Mouse (Mus musculus): ENCODE measurements around the gene Pibf1. TPM values are rescaled to one million over a fixed set of nuclear protein-coding genes. Genes with fewer than 3 reads are reported as not detected.

The Pibf1 gene
- total and polyA plus RNA-seq, 3 experiments = 8.4 to 11.0 TPM; not detected in 1

DNA sequence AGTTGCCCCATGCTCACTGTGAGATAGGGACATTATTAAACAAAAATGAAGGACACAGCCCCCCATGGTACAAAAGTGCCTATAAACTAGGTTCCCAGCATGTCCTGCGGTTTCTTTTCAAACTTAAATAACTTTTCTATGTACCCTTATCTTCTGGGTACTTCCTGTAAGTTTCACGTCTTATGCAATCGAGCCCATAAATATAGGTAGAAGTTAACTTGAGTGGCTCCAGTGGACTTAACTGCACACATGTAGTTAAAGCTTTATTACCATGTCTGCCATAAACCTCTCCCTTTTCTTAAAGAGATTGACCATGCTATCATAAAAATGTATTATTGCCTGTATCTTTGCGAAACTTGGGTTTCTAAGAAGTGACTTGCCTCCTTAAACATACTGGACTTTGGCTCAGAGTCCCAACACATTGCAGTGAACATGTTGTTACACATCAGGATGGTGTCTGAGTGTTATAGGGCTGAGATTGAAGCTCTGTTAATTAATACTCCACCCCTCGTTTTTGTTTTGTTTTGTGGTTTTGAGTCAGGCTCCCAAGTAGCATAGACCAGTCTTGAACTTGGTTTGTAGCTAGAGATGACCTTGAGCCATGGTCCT, 181.7 kb downstream of the Pibf1 start:
- DNase-seq (ENCODE audit: low read depth, low spot score) = no peak
- Histone ChIP-seq H3K9ac (ENCODE audit: control insufficient read depth, low read depth, low read length, poor library complexity, severe bottlenecking) (no peak overlapping the region), H3K27ac (ENCODE audit: control insufficient read depth, low read depth, low read length) (no peak overlapping the region), H3K4me1 (ENCODE audit: control insufficient read depth in 1 of 2, insufficient read depth in 2 of 2, low read length in 2 of 2) (peaks cover 3 to 19% of the 10 kb centered on the region in 2 experiments; a peak in 3 of 4 replicates), H3K79me2 (ENCODE audit: control insufficient read depth, insufficient read depth, low read length, poor library complexity) (no peaks in the 10 kb centered on the region), H3K27me3 (ENCODE audit: control insufficient read depth in 1 of 2, insufficient read depth in 2 of 2, low read length in 2 of 2) (no peaks in the 10 kb centered on the region), H3K9me3 (replicated peaks; ENCODE audit: insufficient read depth, low read length) (no peaks in the 10 kb centered on the region), H3K4me3 (ENCODE audit: control insufficient read depth in 1 of 2, insufficient read depth in 1 of 2, low read depth in 2 of 2, low read length in 2 of 2) (no peak overlapping the region), H3K36me3 (ENCODE audit: control insufficient read depth in 1 of 2, insufficient read depth in 2 of 2, low read length in 2 of 2) (peaks cover 0 to 8% of the 10 kb centered on the region in 2 experiments; a peak in 2 of 4 replicates)
- TF ChIP-seq MYC (IDR thresholded peaks at IDR 0.05; ENCODE audit: low read depth, low read length) = no peak

DNA sequence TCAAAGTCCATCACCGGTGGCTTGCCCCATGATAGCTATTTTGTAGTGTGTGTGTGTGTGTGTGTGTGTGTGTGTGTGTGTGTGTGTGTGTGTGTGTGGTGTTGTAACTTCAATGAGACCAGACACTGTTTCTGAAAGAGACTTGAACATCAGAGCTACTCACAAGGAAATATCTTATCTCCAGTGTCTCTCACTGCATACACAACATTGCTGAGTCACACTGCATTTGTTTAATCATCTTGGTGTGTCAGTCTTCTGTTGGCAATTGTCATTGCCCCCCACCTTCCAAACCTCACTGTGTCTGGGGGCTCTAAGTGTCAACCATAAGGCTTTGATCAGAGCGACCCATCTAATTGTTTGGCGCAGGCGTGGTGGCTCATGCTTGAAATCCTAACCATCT, 186.3 kb downstream of the Pibf1 start:
- Histone ChIP-seq H3K27me3 (ENCODE audit: control insufficient read depth in 1 of 2, insufficient read depth in 2 of 2, low read length in 2 of 2) (no peaks in the 10 kb centered on the region; a peak in 1 of 4 replicates), H3K9ac (ENCODE audit: control insufficient read depth, low read depth, low read length, poor library complexity, severe bottlenecking) (no peak overlapping the region; the same call in 1 of the 2 replicates), H3K4me1 (ENCODE audit: control insufficient read depth in 1 of 2, insufficient read depth in 2 of 2, low read length in 2 of 2) (peaks cover 3 to 11% of the 10 kb centered on the region in 2 experiments; a peak in 3 of 4 replicates), H3K9me3 (replicated peaks; ENCODE audit: insufficient read depth, low read length) (no peaks in the 10 kb centered on the region), H3K79me2 (ENCODE audit: control insufficient read depth, insufficient read depth, low read length, poor library complexity) (no peaks in the 10 kb centered on the region), H3K36me3 (ENCODE audit: control insufficient read depth in 1 of 2, insufficient read depth in 2 of 2, low read length in 2 of 2) (peaks cover 0 to 5% of the 10 kb centered on the region in 2 experiments; a peak in 2 of 4 replicates), H3K4me3 (ENCODE audit: control insufficient read depth in 1 of 2, insufficient read depth in 1 of 2, low read depth in 2 of 2, low read length in 2 of 2) (no peak overlapping the region), H3K27ac (ENCODE audit: control insufficient read depth, low read depth, low read length) (no peak overlapping the region)
- TF ChIP-seq POLR2AphosphoS2 (IDR thresholded peaks at IDR 0.05; ENCODE audit: low read length) (no peak), TAL1 (IDR thresholded peaks at IDR 0.05; ENCODE audit: low read length) (no peak), NELFE (IDR thresholded peaks at IDR 0.05; ENCODE audit: low read depth, low read length) (no peak), GATA1 (IDR thresholded peaks at IDR 0.05; ENCODE audit: low read depth, low read length) (peak; percentile 80), MYC (IDR thresholded peaks at IDR 0.05; ENCODE audit: low read depth, low read length) (no peak), ZNF384 (IDR thresholded peaks at IDR 0.05; ENCODE audit: low read depth, low read length) (no peak), POLR2A (IDR thresholded peaks at IDR 0.05; ENCODE audit: control insufficient read depth in 1 of 2, insufficient read depth in 1 of 2, low read depth in 1 of 2, low read length in 2 of 2, poor library complexity in 1 of 2) (no peak), USF1 (IDR thresholded peaks at IDR 0.05; ENCODE audit: low read depth, low read length) (no peak), ETS1 (IDR thresholded peaks at IDR 0.05; ENCODE audit: low read depth, low read length) (peak; percentile 60; the same call in 1 of the 2 replicates), MEF2A (IDR thresholded peaks at IDR 0.05; ENCODE audit: extremely low read depth, insufficient replicate concordance, low read depth, low read length, poor library complexity, severe bottlenecking) (no peak), HCFC1 (IDR thresholded peaks at IDR 0.05; ENCODE audit: low read depth, low read length) (no peak), EP300 (IDR thresholded peaks at IDR 0.05; ENCODE audit: low read depth in 1 of 2, low read length in 2 of 2) (peak; percentile 29 to 30; a peak in 2 of 4 replicates)
- peak; percentile 72 for DNase-seq (ENCODE audit: low read depth, low spot score)

GRCm38 (mm10) chr14:99292176-99292575, 193.0 kb downstream of the Pibf1 start:
- Histone ChIP-seq H3K36me3 (ENCODE audit: control insufficient read depth in 1 of 2, insufficient read depth in 2 of 2, low read length in 2 of 2) (peaks cover 0 to 6% of the 10 kb centered on the region in 2 experiments; a peak in 2 of 4 replicates), H3K4me1 (ENCODE audit: control insufficient read depth in 1 of 2, insufficient read depth in 2 of 2, low read length in 2 of 2) (peaks cover 0 to 8% of the 10 kb centered on the region in 2 experiments; a peak in 1 of 4 replicates), H3K27me3 (ENCODE audit: control insufficient read depth in 1 of 2, insufficient read depth in 2 of 2, low read length in 2 of 2) (no peaks in the 10 kb centered on the region; a peak in 1 of 4 replicates), H3K4me3 (ENCODE audit: control insufficient read depth in 1 of 2, insufficient read depth in 1 of 2, low read depth in 2 of 2, low read length in 2 of 2) (no peak overlapping the region), H3K27ac (ENCODE audit: control insufficient read depth, low read depth, low read length) (no peak overlapping the region), H3K79me2 (ENCODE audit: control insufficient read depth, insufficient read depth, low read length, poor library complexity) (no peaks in the 10 kb centered on the region), H3K9me3 (replicated peaks; ENCODE audit: insufficient read depth, low read length) (no peaks in the 10 kb centered on the region), H3K9ac (ENCODE audit: control insufficient read depth, low read depth, low read length, poor library complexity, severe bottlenecking) (no peak overlapping the region)
- DNase-seq (ENCODE audit: low read depth, low spot score) = no peak
- TF ChIP-seq JUND (IDR thresholded peaks at IDR 0.05; ENCODE audit: low read depth, low read length) = no peak
- no peak for TF ChIP-seq NELFE (IDR thresholded peaks at IDR 0.05; ENCODE audit: low read depth, low read length)
- TF ChIP-seq MAZ (IDR thresholded peaks at IDR 0.05; ENCODE audit: low read depth, low read length) = no peak
- TF ChIP-seq E2F4 (IDR thresholded peaks at IDR 0.05; ENCODE audit: borderline replicate concordance, low read depth, low read length) = no peak
- TF ChIP-seq ZKSCAN1 (IDR thresholded peaks at IDR 0.05; ENCODE audit: low read depth, low read length) = no peak
- no peak for TF ChIP-seq POLR2AphosphoS5 (IDR thresholded peaks at IDR 0.05; ENCODE audit: borderline replicate concordance, low read depth, low read length)
- no peak for TF ChIP-seq HCFC1 (IDR thresholded peaks at IDR 0.05; ENCODE audit: low read depth, low read length)
- no peak for TF ChIP-seq POLR2AphosphoS2 (IDR thresholded peaks at IDR 0.05; ENCODE audit: low read length)
- TF ChIP-seq POLR2A (IDR thresholded peaks at IDR 0.05; ENCODE audit: control insufficient read depth in 1 of 2, insufficient read depth in 1 of 2, low read depth in 1 of 2, low read length in 2 of 2, poor library complexity in 1 of 2) = no peak
- TF ChIP-seq ETS1 (IDR thresholded peaks at IDR 0.05; ENCODE audit: low read depth, low read length) = no peak
- no peak for TF ChIP-seq USF1 (IDR thresholded peaks at IDR 0.05; ENCODE audit: low read depth, low read length)
- no peak for TF ChIP-seq MEF2A (IDR thresholded peaks at IDR 0.05; ENCODE audit: extremely low read depth, insufficient replicate concordance, low read depth, low read length, poor library complexity, severe bottlenecking)
- no peak for TF ChIP-seq CHD2 (IDR thresholded peaks at IDR 0.05; ENCODE audit: low read length)
- no peak for TF ChIP-seq SIN3A (IDR thresholded peaks at IDR 0.05; ENCODE audit: low read length)
- no peak for TF ChIP-seq UBTF (IDR thresholded peaks at IDR 0.05; ENCODE audit: borderline replicate concordance, insufficient read depth, low read depth, low read length)
- TF ChIP-seq RAD21 (IDR thresholded peaks at IDR 0.05; ENCODE audit: low read depth, low read length) = no peak
- no peak for TF ChIP-seq GATA1 (IDR thresholded peaks at IDR 0.05; ENCODE audit: low read depth, low read length)
- TF ChIP-seq TCF12 (IDR thresholded peaks at IDR 0.05; ENCODE audit: low read depth, low read length) = no peak
- TF ChIP-seq RCOR1 (IDR thresholded peaks at IDR 0.05; ENCODE audit: low read depth, low read length) = no peak
